Mouse (Mus musculus): Measurements from ENCODE around the gene Mllt3. TPM values are rescaled to one million over a fixed set of nuclear protein-coding genes. Genes with fewer than 3 reads are reported as not detected.

Mllt3 gene
- total and polyA plus RNA-seq, 3 experiments, result 3.0 to 30.0 (median 24.7) TPM

- DNase-seq, result no peak
These were observed 79.9 kb downstream of the Mllt3 start for GRCm38 (mm10) chr4:87953268-87953667.

GRCm38 (mm10) chr4:87949451-87949850, 83.7 kb downstream of the Mllt3 start:
- DNase-seq, result no peak

GRCm38 (mm10) chr4:87944320-87944719, 88.8 kb downstream of the Mllt3 start:
- no peak for DNase-seq

- no peak for DNase-seq
These were observed 90.2 kb downstream of the Mllt3 start for GRCm38 (mm10) chr4:87942921-87943403.

- DNase-seq, result no peak
These were observed 93.5 kb downstream of the Mllt3 start for GRCm38 (mm10) chr4:87939474-87940154.

GRCm38 (mm10) chr4:87936326-87936725, 96.8 kb downstream of the Mllt3 start:
- no peak for DNase-seq

GRCm38 (mm10) chr4:87933701-87934337, 99.3 kb downstream of the Mllt3 start:
- no peak for DNase-seq

GRCm38 (mm10) chr4:87930356-87931245, 102.6 kb downstream of the Mllt3 start:
- no peak for DNase-seq

GRCm38 (mm10) chr4:87928603-87929199, 104.5 kb downstream of the Mllt3 start:
- DNase-seq, result no peak

- no peak for DNase-seq
These were observed 105.8 kb downstream of the Mllt3 start for GRCm38 (mm10) chr4:87927354-87927753.

GRCm38 (mm10) chr4:87920664-87921063, 112.5 kb downstream of the Mllt3 start:
- no peak for DNase-seq

GRCm38 (mm10) chr4:87911172-87911994, 121.8 kb downstream of the Mllt3 start:
- no peak for DNase-seq

- DNase-seq, result no peak
These were observed 127.9 kb downstream of the Mllt3 start for GRCm38 (mm10) chr4:87905149-87905771.

GRCm38 (mm10) chr4:87904722-87905121, 128.4 kb downstream of the Mllt3 start:
- DNase-seq, result no peak

- no peak for DNase-seq
These were observed 130.6 kb downstream of the Mllt3 start for GRCm38 (mm10) chr4:87902584-87902983.

- peak; percentile 11 for DNase-seq
These were observed 132.0 kb downstream of the Mllt3 start for GRCm38 (mm10) chr4:87901166-87901565.

GRCm38 (mm10) chr4:87893498-87893897, 139.7 kb downstream of the Mllt3 start:
- DNase-seq, result no peak

GRCm38 (mm10) chr4:87893012-87893411, 140.2 kb downstream of the Mllt3 start:
- no peak for DNase-seq

- no peak for DNase-seq
These were observed 149.8 kb downstream of the Mllt3 start for GRCm38 (mm10) chr4:87883225-87883875.

GRCm38 (mm10) chr4:87881995-87882394, 151.2 kb downstream of the Mllt3 start:
- no peak for DNase-seq

Data from adrenal gland, adult 2 months (tissue).